Mouse (Mus musculus): Measurements from ENCODE around the gene Cenpt. TPM values are rescaled to one million over a fixed set of nuclear protein-coding genes. Genes with fewer than 3 reads are reported as not detected.

Cenpt gene
- polyA plus RNA-seq, 1 experiment, result 73.2 TPM

DNA sequence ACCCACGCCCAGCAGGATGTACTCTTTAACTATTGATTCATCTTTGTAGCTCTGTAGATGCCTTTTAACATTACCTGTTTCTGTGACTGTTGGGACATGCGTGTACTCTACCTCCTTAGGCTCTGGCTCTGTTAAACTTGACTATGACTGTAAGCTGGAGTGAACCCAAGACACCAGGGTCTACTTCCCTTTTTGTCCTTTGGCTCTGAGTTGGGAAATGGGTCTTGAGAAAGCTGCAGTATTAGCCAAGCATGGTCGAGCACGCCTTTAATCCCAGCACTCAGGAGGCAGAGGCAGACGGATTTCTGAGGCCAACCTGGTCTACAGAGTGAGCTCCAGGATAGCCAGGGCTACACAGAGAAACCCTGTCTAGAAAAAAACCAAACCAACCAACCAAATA lies 5.4 kb upstream of the Cenpt start:
- 28% methylated on average over 5 of the region's 5 CpGs for WGBS
- peaks cover 3% of the 10 kb centered on the region; the same call in 1 of the 2 replicates for H3K4me1 ChIP-seq (ENCODE audit: control insufficient read depth, insufficient read depth, low read length)
- peak overlapping the region; percentile 39; the same call in 1 of the 2 replicates for H3K27ac ChIP-seq (ENCODE audit: control insufficient read depth, insufficient read depth, low read depth, low read length, poor library complexity)
- no peak for TF ChIP-seq POLR2A (IDR thresholded peaks at IDR 0.05; ENCODE audit: borderline replicate concordance, control insufficient read depth, low read depth, low read length)
- TF ChIP-seq CTCF (IDR thresholded peaks at IDR 0.05; ENCODE audit: control insufficient read depth, insufficient read depth, low read length), result no peak
- no peak overlapping the region for H3K4me3 ChIP-seq (replicated peaks; ENCODE audit: control insufficient read depth, low read depth, low read length)

GRCm38 (mm10) chr8:105856168-105856835 lies 3.2 kb upstream of the Cenpt start:
- 31% methylated on average over 15 of the region's 15 CpGs for WGBS

DNA sequence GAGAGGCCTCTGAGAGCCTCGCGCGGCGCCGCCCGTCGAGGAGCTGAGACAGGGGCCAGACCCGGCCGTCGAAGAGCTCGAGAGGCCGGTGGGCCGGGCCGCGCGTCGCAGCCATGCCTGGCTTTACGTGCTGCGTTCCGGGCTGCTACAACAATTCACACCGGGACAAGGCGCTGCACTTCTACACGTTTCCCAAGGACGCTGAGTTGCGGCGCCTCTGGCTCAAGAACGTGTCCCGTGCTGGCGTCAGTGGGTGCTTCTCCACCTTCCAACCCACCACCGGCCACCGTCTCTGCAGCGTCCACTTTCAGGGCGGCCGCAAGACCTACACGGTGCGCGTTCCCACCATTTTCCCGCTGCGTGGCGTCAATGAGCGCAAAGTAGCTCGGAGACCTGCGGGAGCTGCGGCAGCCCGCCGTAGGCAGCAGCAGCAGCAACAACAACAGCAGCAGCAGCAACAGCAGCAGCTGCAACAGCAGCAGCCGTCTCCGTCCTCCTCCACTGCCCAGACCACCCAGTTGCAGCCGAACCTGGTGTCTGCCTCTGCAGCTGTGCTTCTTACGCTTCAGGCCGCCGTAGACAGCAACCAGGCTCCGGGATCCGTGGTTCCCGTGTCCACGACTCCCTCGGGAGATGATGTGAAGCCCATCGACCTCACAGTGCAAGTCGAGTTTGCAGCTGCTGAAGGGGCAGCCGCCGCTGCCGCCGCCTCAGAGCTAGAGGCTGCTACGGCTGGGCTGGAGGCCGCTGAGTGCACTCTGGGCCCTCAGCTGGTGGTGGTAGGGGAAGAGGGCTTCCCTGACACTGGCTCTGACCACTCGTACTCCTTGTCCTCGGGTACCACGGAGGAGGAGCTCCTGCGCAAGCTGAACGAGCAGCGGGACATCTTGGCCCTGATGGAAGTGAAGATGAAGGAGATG lies 2.4 kb upstream of the Cenpt start:
- TF ChIP-seq CTCF (IDR thresholded peaks at IDR 0.05; ENCODE audit: control insufficient read depth, insufficient read depth, low read length) (no peak), POLR2A (IDR thresholded peaks at IDR 0.05; ENCODE audit: borderline replicate concordance, control insufficient read depth, low read depth, low read length) (peak; percentile 27; the same call in 1 of the 2 replicates)
- Histone ChIP-seq H3K27ac (ENCODE audit: control insufficient read depth, insufficient read depth, low read depth, low read length, poor library complexity) (peak overlapping the region; percentile 85), H3K4me1 (ENCODE audit: control insufficient read depth, insufficient read depth, low read length) (peaks cover 3% of the 10 kb centered on the region; the same call in 1 of the 2 replicates), H3K4me3 (replicated peaks; ENCODE audit: control insufficient read depth, low read depth, low read length) (peak overlapping the region; percentile 84)
- under 1% methylated on average over 71 of the region's 71 CpGs for WGBS

More at GRCm38 (mm10) chr8:105856168-105856835, 3.2 kb upstream of the Cenpt start:
- H3K27ac ChIP-seq (ENCODE audit: control insufficient read depth, insufficient read depth, low read depth, low read length, poor library complexity), result peak overlapping the region; percentile 85
- H3K4me3 ChIP-seq (replicated peaks; ENCODE audit: control insufficient read depth, low read depth, low read length), result peak overlapping the region; percentile 84
- H3K4me1 ChIP-seq (ENCODE audit: control insufficient read depth, insufficient read depth, low read length), result peaks cover 3% of the 10 kb centered on the region; the same call in 1 of the 2 replicates
- TF ChIP-seq POLR2A (IDR thresholded peaks at IDR 0.05; ENCODE audit: borderline replicate concordance, control insufficient read depth, low read depth, low read length), result no peak
- no peak for TF ChIP-seq CTCF (IDR thresholded peaks at IDR 0.05; ENCODE audit: control insufficient read depth, insufficient read depth, low read length)

DNA sequence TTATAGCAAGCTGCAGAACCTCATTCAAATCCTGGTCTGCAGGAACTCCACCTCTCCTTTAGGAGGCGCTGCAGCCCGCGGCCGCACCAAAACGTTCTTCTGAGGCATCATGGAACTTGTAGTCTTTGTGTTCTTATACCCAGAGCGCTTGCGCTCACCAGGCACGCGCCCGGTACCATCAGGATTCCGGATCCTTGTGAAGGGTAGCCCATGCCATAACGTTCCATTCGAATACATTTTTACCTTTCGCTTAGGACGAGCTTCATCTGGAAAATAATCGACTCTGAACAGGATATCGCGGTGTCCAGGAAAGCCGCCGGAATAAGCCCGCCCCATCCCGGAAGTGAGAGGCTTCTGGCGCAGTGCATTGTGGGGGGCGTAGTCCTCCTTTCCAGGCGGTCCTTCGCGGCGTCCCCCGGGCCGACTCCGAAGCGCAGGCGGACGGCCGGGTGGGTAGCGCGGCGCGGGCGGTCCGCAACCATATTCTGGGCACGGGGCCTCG lies 1.7 kb upstream of the Cenpt start, which contains the start of gene Thap11:
Gene Thap11, plus strand, starts transcription at position 418 of the 502 bp plus-strand sequence.
- peak; percentile 95 for TF ChIP-seq CTCF (IDR thresholded peaks at IDR 0.05; ENCODE audit: control insufficient read depth, insufficient read depth, low read length)
- TF ChIP-seq POLR2A (IDR thresholded peaks at IDR 0.05; ENCODE audit: borderline replicate concordance, control insufficient read depth, low read depth, low read length), result peak; percentile 61; the same call in 1 of the 2 replicates
- peak within 1 kb of the TSS; percentile 84 for H3K4me3 ChIP-seq (replicated peaks; ENCODE audit: control insufficient read depth, low read depth, low read length)
- WGBS, result under 1% methylated on average over 43 of the region's 43 CpGs
- peak within 1 kb of the TSS; percentile 85 for H3K27ac ChIP-seq (ENCODE audit: control insufficient read depth, insufficient read depth, low read depth, low read length, poor library complexity)
- peaks cover 3% of the 10 kb centered on the region; the same call in 1 of the 2 replicates for H3K4me1 ChIP-seq (ENCODE audit: control insufficient read depth, insufficient read depth, low read length)

GRCm38 (mm10) chr8:105854303-105854702 lies 1.2 kb upstream of the Cenpt start:
- Histone ChIP-seq H3K4me3 (replicated peaks; ENCODE audit: control insufficient read depth, low read depth, low read length) (no peak overlapping the region), H3K4me1 (ENCODE audit: control insufficient read depth, insufficient read depth, low read length) (peaks cover 3% of the 10 kb centered on the region; the same call in 1 of the 2 replicates), H3K27ac (ENCODE audit: control insufficient read depth, insufficient read depth, low read depth, low read length, poor library complexity) (no peak overlapping the region)
- TF ChIP-seq POLR2A (IDR thresholded peaks at IDR 0.05; ENCODE audit: borderline replicate concordance, control insufficient read depth, low read depth, low read length), result no peak
- no peak for TF ChIP-seq CTCF (IDR thresholded peaks at IDR 0.05; ENCODE audit: control insufficient read depth, insufficient read depth, low read length)
- WGBS, result 31% methylated on average over 8 of the region's 8 CpGs

DNA sequence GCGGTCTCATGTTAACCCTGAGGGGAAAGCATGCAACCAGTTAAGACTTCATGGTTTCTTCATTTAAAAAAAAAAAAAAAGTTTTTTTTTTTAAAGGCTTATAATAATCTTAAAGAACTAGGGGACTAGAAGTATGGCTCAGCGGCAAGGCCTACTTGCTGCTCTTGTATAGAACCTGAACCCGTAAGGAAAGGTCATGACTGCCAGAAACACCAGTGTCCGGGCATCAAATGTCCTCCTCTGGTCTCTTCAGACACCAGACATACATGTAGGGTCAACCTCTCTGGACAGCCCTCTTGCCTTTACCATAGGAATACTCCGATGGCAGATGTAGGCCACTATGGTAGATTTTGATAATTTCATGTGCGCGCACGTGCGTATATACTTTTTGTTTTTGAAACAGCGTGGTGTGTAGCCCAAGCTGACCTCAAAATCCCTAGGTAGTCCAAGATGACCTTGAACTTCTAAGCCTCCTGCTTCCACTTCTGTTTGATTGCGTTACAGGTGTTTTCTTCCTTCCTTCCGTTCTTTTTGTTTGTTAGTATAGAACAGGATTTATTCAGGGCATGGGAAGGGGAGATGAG lies 840 bp downstream of the Cenpt start:
- WGBS, result 78% methylated on average over 12 of the region's 12 CpGs
- no peak for TF ChIP-seq POLR2A (IDR thresholded peaks at IDR 0.05; ENCODE audit: borderline replicate concordance, control insufficient read depth, low read depth, low read length)
- no peak for TF ChIP-seq CTCF (IDR thresholded peaks at IDR 0.05; ENCODE audit: control insufficient read depth, insufficient read depth, low read length)
- no peak overlapping the region; the same call in 1 of the 2 replicates for H3K27ac ChIP-seq (ENCODE audit: control insufficient read depth, insufficient read depth, low read depth, low read length, poor library complexity)
- H3K4me3 ChIP-seq (replicated peaks; ENCODE audit: control insufficient read depth, low read depth, low read length), result peak overlapping the region; percentile 98
- peaks cover 1% of the 10 kb centered on the region; the same call in 1 of the 2 replicates for H3K4me1 ChIP-seq (ENCODE audit: control insufficient read depth, insufficient read depth, low read length)

DNA sequence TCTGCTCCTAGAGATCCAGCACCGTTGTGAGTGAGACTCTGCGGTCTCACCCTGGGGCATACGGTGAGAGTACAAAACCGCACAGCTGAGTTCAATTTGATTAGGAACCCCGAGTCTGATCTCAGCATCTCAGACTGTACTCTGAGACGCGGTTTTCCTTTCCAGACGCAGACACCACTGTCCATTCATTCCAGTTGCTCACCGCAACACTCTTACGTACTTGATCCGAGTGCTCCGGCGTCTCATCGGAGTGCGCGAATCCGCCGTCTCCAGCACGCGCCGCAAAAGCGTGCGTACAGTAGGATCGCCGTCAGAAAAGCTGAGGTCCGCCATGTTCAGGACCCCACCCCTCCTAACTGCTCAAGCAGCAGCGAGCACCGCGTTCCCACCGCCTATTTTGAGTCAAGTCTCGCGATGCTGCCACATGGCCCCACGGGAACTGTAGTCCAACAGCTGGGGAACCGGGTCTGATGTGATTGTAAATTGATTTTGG lies 1.4 kb downstream of the Cenpt start:
- TF ChIP-seq CTCF (IDR thresholded peaks at IDR 0.05; ENCODE audit: control insufficient read depth, insufficient read depth, low read length) (no peak), POLR2A (IDR thresholded peaks at IDR 0.05; ENCODE audit: borderline replicate concordance, control insufficient read depth, low read depth, low read length) (peak; percentile 93)
- peaks cover 1% of the 10 kb centered on the region; the same call in 1 of the 2 replicates for H3K4me1 ChIP-seq (ENCODE audit: control insufficient read depth, insufficient read depth, low read length)
- H3K4me3 ChIP-seq (replicated peaks; ENCODE audit: control insufficient read depth, low read depth, low read length), result peak overlapping the region; percentile 98
- H3K27ac ChIP-seq (ENCODE audit: control insufficient read depth, insufficient read depth, low read depth, low read length, poor library complexity), result peak overlapping the region; percentile 65
- WGBS, result under 1% methylated on average over 34 of the region's 34 CpGs
